Mouse (Mus musculus): Measurements from ENCODE around the gene Haus5. TPM values are rescaled to one million over a fixed set of nuclear protein-coding genes. Genes with fewer than 3 reads are reported as not detected.
A peak's percentile ranks its signal among the peaks of the same experiment; 100 is the strongest.

Gene Haus5
- polyA plus RNA-seq, 1 experiment = not detected

- TF ChIP-seq CTCF (IDR thresholded peaks at IDR 0.05; ENCODE audit: insufficient read depth, low read depth, low read length) (no peak), POLR2A (IDR thresholded peaks at IDR 0.05; ENCODE audit: insufficient read depth, low read depth, low read length) (no peak)
- Histone ChIP-seq H3K4me3 (ENCODE audit: insufficient read depth, low read depth, low read length) (no peak overlapping the region), H3K27ac (ENCODE audit: insufficient read depth, low read depth, low read length) (no peak overlapping the region), H3K4me1 (ENCODE audit: control insufficient read depth, insufficient read depth, low read length) (no peaks in the 10 kb centered on the region)
- WGBS = 39% methylated on average over 5 of the region's 5 CpGs
These were observed 13.6 kb upstream of the Haus5 start for GRCm38 (mm10) chr7:30678263-30678975.

- no peak within 1 kb of the TSS for H3K27ac ChIP-seq (ENCODE audit: insufficient read depth, low read depth, low read length)
- H3K4me1 ChIP-seq (ENCODE audit: control insufficient read depth, insufficient read depth, low read length) = no peaks in the 10 kb centered on the region
- 72% methylated on average over 9 of the region's 9 CpGs for WGBS
- TF ChIP-seq CTCF (IDR thresholded peaks at IDR 0.05; ENCODE audit: insufficient read depth, low read depth, low read length) = no peak
- no peak for TF ChIP-seq POLR2A (IDR thresholded peaks at IDR 0.05; ENCODE audit: insufficient read depth, low read depth, low read length)
- H3K4me3 ChIP-seq (ENCODE audit: insufficient read depth, low read depth, low read length) = no peak within 1 kb of the TSS
These were observed 6.7 kb upstream of the Haus5 start, which contains the start of gene Pmis2 for GRCm38 (mm10) chr7:30671480-30671879. Gene Pmis2 (minus strand): TSS chr7:30671605.

- TF ChIP-seq CTCF (IDR thresholded peaks at IDR 0.05; ENCODE audit: insufficient read depth, low read depth, low read length) (no peak), POLR2A (IDR thresholded peaks at IDR 0.05; ENCODE audit: insufficient read depth, low read depth, low read length) (no peak)
- no peak overlapping the region for H3K27ac ChIP-seq (ENCODE audit: insufficient read depth, low read depth, low read length)
- H3K4me1 ChIP-seq (ENCODE audit: control insufficient read depth, insufficient read depth, low read length) = no peaks in the 10 kb centered on the region
- WGBS = 49% methylated on average over 3 of the region's 3 CpGs
- H3K4me3 ChIP-seq (ENCODE audit: insufficient read depth, low read depth, low read length) = no peak overlapping the region
These were observed 4.4 kb upstream of the Haus5 start for GRCm38 (mm10) chr7:30669229-30669628.

- WGBS = 3% methylated on average over 11 of the region's 11 CpGs
- Histone ChIP-seq H3K4me1 (ENCODE audit: control insufficient read depth, insufficient read depth, low read length) (no peaks in the 10 kb centered on the region), H3K27ac (ENCODE audit: insufficient read depth, low read depth, low read length) (peak overlapping the region; percentile 43; the same call in 1 of the 2 replicates), H3K4me3 (ENCODE audit: insufficient read depth, low read depth, low read length) (peak overlapping the region; percentile 93)
- TF ChIP-seq CTCF (IDR thresholded peaks at IDR 0.05; ENCODE audit: insufficient read depth, low read depth, low read length) = no peak
- TF ChIP-seq POLR2A (IDR thresholded peaks at IDR 0.05; ENCODE audit: insufficient read depth, low read depth, low read length) = no peak
These were observed 527 bp upstream of the Haus5 start for GRCm38 (mm10) chr7:30665321-30665720.

- Histone ChIP-seq H3K27ac (ENCODE audit: insufficient read depth, low read depth, low read length) (peak within 1 kb of the TSS; percentile 29; the same call in 1 of the 2 replicates), H3K4me1 (ENCODE audit: control insufficient read depth, insufficient read depth, low read length) (no peaks in the 10 kb centered on the region; the same call in 1 of the 2 replicates), H3K4me3 (ENCODE audit: insufficient read depth, low read depth, low read length) (peak within 1 kb of the TSS; percentile 96)
- TF ChIP-seq POLR2A (IDR thresholded peaks at IDR 0.05; ENCODE audit: insufficient read depth, low read depth, low read length) (peak; percentile 83; the same call in 1 of the 2 replicates), CTCF (IDR thresholded peaks at IDR 0.05; ENCODE audit: insufficient read depth, low read depth, low read length) (no peak)
- 1% methylated on average over 59 of the region's 59 CpGs for WGBS
These were observed 14.9 kb downstream of the Haus5 start, which contains the start of gene Rbm42 for GRCm38 (mm10) chr7:30649591-30650540. Gene Rbm42 (minus strand): TSS chr7:30650317.

- H3K4me1 ChIP-seq (ENCODE audit: control insufficient read depth, insufficient read depth, low read length) = peaks cover 4% of the 10 kb centered on the region; the same call in 1 of the 2 replicates
- H3K4me3 ChIP-seq (ENCODE audit: insufficient read depth, low read depth, low read length) = no peak overlapping the region
- WGBS = 22% methylated on average over 4 of the region's 4 CpGs
- no peak for TF ChIP-seq CTCF (IDR thresholded peaks at IDR 0.05; ENCODE audit: insufficient read depth, low read depth, low read length)
- TF ChIP-seq POLR2A (IDR thresholded peaks at IDR 0.05; ENCODE audit: insufficient read depth, low read depth, low read length) = no peak
- H3K27ac ChIP-seq (ENCODE audit: insufficient read depth, low read depth, low read length) = no peak overlapping the region
These were observed 25.7 kb downstream of the Haus5 start for GRCm38 (mm10) chr7:30639083-30639482.

- 34% methylated on average over 11 of the region's 11 CpGs for WGBS
- TF ChIP-seq CTCF (IDR thresholded peaks at IDR 0.05; ENCODE audit: insufficient read depth, low read depth, low read length) (no peak), POLR2A (IDR thresholded peaks at IDR 0.05; ENCODE audit: insufficient read depth, low read depth, low read length) (no peak)
- Histone ChIP-seq H3K27ac (ENCODE audit: insufficient read depth, low read depth, low read length) (no peak overlapping the region), H3K4me3 (ENCODE audit: insufficient read depth, low read depth, low read length) (no peak overlapping the region), H3K4me1 (ENCODE audit: control insufficient read depth, insufficient read depth, low read length) (peaks cover 4% of the 10 kb centered on the region; the same call in 1 of the 2 replicates)
These were observed 28.4 kb downstream of the Haus5 start for GRCm38 (mm10) chr7:30636395-30636794.

GRCm38 (mm10) chr7:30635752-30636151 is 29.0 kb downstream of the Haus5 start, which contains the start of gene Etv2:
Gene Etv2 (minus strand): TSS chr7:30635852.
- no peak within 1 kb of the TSS for H3K4me3 ChIP-seq (ENCODE audit: insufficient read depth, low read depth, low read length)
- WGBS = 8% methylated on average over 5 of the region's 5 CpGs

More at GRCm38 (mm10) chr7:30635752-30636151, 29.0 kb downstream of the Haus5 start, which contains the start of gene Etv2:
- Histone ChIP-seq H3K4me1 (ENCODE audit: control insufficient read depth, insufficient read depth, low read length) (peaks cover 4% of the 10 kb centered on the region; the same call in 1 of the 2 replicates), H3K27ac (ENCODE audit: insufficient read depth, low read depth, low read length) (no peak within 1 kb of the TSS)
- TF ChIP-seq CTCF (IDR thresholded peaks at IDR 0.05; ENCODE audit: insufficient read depth, low read depth, low read length) (no peak), POLR2A (IDR thresholded peaks at IDR 0.05; ENCODE audit: insufficient read depth, low read depth, low read length) (no peak)
